Mouse (Mus musculus): ENCODE data around the gene Mut. TPM values are rescaled to one million over a fixed set of nuclear protein-coding genes. Genes with fewer than 3 reads are reported as not detected.

Mut gene
- polyA plus RNA-seq, 1 experiment from 2014 or later: 24.0 TPM

DNA sequence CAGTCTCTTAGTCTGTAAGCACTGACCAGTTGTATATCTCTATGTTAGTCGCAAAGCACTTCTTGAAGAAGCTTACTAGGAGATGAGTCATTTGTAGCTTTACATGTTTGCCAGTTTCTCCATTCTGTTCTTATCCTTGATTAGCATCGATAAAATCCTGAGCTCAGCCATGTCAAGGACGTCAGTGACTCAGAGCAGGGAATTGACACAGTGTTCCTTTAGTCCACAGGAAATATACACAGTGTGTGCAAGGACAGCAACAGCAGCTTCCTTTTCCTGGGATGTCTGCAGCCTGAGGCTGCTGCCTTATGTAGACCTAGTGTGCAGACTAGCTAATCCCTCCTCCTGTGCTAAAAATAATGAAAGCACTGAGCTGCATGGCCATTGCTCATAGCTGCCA is 14.0 kb downstream of the Mut start:
- no peak for ATAC-seq (ENCODE audit: low FRiP score, low read depth)
- 88% methylated on average over 3 of the region's 3 CpGs for WGBS
- Histone ChIP-seq H3K4me1 (replicated peaks) (no peaks in the 10 kb centered on the region), H3K9me3 (no peaks in the 10 kb centered on the region), H3K27ac (replicated peaks) (no peak overlapping the region), H3K4me3 (no peak overlapping the region), H3K27me3 (no peaks in the 10 kb centered on the region), H3K36me3 (peaks cover 36% of the 10 kb centered on the region), H3K9ac (no peak overlapping the region), H3K4me2 (no peak overlapping the region)

DNA sequence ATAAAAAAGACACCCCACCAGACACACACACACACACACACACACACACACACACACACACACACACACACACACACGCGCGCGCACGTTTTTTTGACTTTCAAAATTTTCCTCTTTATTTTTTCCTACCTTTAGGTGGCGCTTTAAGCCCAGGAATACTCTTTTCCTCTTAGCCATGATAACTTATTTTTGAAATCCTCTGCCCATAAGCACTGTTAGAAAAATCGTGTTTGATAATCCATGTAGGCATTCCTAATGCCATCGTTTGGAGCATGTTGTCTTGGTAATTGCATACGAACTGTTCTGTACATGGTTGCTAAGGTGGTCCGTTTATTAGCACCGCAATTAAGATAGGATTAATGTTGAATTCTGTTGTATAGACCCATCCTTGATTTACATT is 43.4 kb downstream of the Mut start:
- no peaks in the 10 kb centered on the region for H3K9me3 ChIP-seq
- peak; percentile 66; the same call in 1 of the 2 replicates for ATAC-seq (ENCODE audit: low FRiP score, low read depth)
- H3K4me3 ChIP-seq: no peak overlapping the region
- H3K27me3 ChIP-seq: no peaks in the 10 kb centered on the region
- H3K27ac ChIP-seq (replicated peaks): no peak overlapping the region
- no peak overlapping the region for H3K4me2 ChIP-seq
- WGBS: 62% methylated on average over 11 of the region's 11 CpGs
- no peak overlapping the region for H3K9ac ChIP-seq
- H3K36me3 ChIP-seq: no peaks in the 10 kb centered on the region
- H3K4me1 ChIP-seq (replicated peaks): no peaks in the 10 kb centered on the region

GRCm38 (mm10) chr17:40992102-40992501 is 57.6 kb downstream of the Mut start:
- 20% methylated on average over 3 of the region's 3 CpGs for WGBS
- no peak overlapping the region for H3K4me2 ChIP-seq
- no peak overlapping the region for H3K4me3 ChIP-seq
- no peaks in the 10 kb centered on the region for H3K4me1 ChIP-seq (replicated peaks)
- H3K9ac ChIP-seq: no peak overlapping the region
- no peak overlapping the region for H3K27ac ChIP-seq (replicated peaks)
- no peaks in the 10 kb centered on the region for H3K9me3 ChIP-seq
- H3K36me3 ChIP-seq: no peaks in the 10 kb centered on the region
- H3K27me3 ChIP-seq: no peaks in the 10 kb centered on the region
- ATAC-seq (ENCODE audit: low FRiP score, low read depth): no peak

Other genes starting within 250 kb of the Mut start
- not detected in 2 replicates for gene Esp1, start 207.6 kb upstream of the Mut start, polyA plus RNA-seq (2015; fragmentation: Nextera tagmentation; extraction: Ambion mirVana)
- gene Crisp2, start 127.7 kb upstream of the Mut start, polyA plus RNA-seq (2015; fragmentation: Nextera tagmentation; extraction: Ambion mirVana): 0.10 TPM in 1 of 2 replicates, not detected in the other
- 0.16 and 0.25 TPM in 2 replicates for gene Rhag, start 123.6 kb upstream of the Mut start, polyA plus RNA-seq (2015; fragmentation: Nextera tagmentation; extraction: Ambion mirVana)
- 0.53 and 1.1 TPM in 2 replicates for gene 9130008F23Rik, start 54.1 kb upstream of the Mut start, polyA plus RNA-seq (2015; fragmentation: Nextera tagmentation; extraction: Ambion mirVana)
- not detected in 2 replicates for gene Glyatl3, start 20.3 kb upstream of the Mut start, polyA plus RNA-seq (2015; fragmentation: Nextera tagmentation; extraction: Ambion mirVana)
- gene Cenpq, start 362 bp downstream of the Mut start, polyA plus RNA-seq (2015; fragmentation: Nextera tagmentation; extraction: Ambion mirVana): 11.0 and 11.6 TPM in 2 replicates

All from hindbrain, embryonic 15.5 days (tissue).